Mouse (Mus musculus) heart, adult 2 months (tissue): ENCODE data around the gene Fyb.

Experiments
- CTCF ChIP-seq: fragments of 200-600 bp; IDR thresholded peaks from 2 replicates; pipeline ENCODE4 v1.8.1; 2022; ENCODE audit warnings: antibody characterized with exemption, mild to moderate bottlenecking, moderate library complexity
- EP300 ChIP-seq: fragments of 200-500 bp; IDR thresholded peaks from 2 replicates; pipeline ENCODE4 v1.6.1; 2011; ENCODE audit warnings: low read depth, low read length, control low read depth; ENCODE audit not compliant: insufficient read depth
- POLR2A ChIP-seq: fragments of 200-500 bp; IDR thresholded peaks from 2 replicates; pipeline ENCODE4 v1.6.1; 2011; ENCODE audit warnings: mild to moderate bottlenecking, low read depth, low read length, control low read depth; ENCODE audit not compliant: insufficient read depth

- TF ChIP-seq POLR2A (no peak), CTCF (no peak), EP300 (no peak)
Observed at GRCm38 (mm10) chr15:6556272-6556671, 33.6 kb downstream of the Fyb start.
